Mouse (Mus musculus) Patski (cell line): ENCODE data around the gene Pex5l. TPM values are rescaled to one million over a fixed set of nuclear protein-coding genes. Genes with fewer than 3 reads are reported as not detected.

Experiments used
- ATAC-seq: fragments of 100-300 bp; one replicate; pipeline ENCODE4 v1.8.0; 2021
- CTCF ChIA-PET: fragments of 350-600 bp; sonication (Branson Sonifier 250); formaldehyde crosslinking; loops from one replicate; lab custom pipeline; 2022; ENCODE audit warnings: inconsistent platforms; lab: Charles Lee
- POLR2A ChIA-PET: fragments of 350-600 bp; sonication (Branson Sonifier 250); formaldehyde crosslinking; loops from one replicate; lab custom pipeline; 2022; ENCODE audit warnings: antibody characterized with exemption, inconsistent platforms; lab: Charles Lee
- DNase-seq: peaks from one replicate; pipeline ENCODE4 v3.0.0-alpha.2; 2011; ENCODE audit warnings: low read depth, low spot score
- H3K27me3 ChIP-seq: fragments of 371-371 bp; one replicate; pipeline ENCODE4 v1.5.1; 2021
- CTCF ChIP-seq: fragments of 100-300 bp; IDR thresholded peaks from one replicate; pipeline ENCODE4 v1.5.1; 2021
- in situ Hi-C: fragments of 300-500 bp; cut with MboI; formaldehyde crosslinking; loops from 3 replicates; pipeline ENCODE4 v1.11.1; 2018; ENCODE audit warnings: low pct_unique_long_range_greater_than_20kb, mixed read lengths
- polyA plus RNA-seq: library from polyadenylated mRNA; unstranded; gene quantifications from one replicate; pipeline ENCODE4 v1.2.3, GENCODE M21; 2021

The Pex5l gene
- polyA plus RNA-seq, 1 experiment from 2014 or later = not detected

GRCm38 (mm10) chr3:33001769-33002168, 141.3 kb downstream of the Pex5l start:
- POLR2A ChIA-PET = no interaction called here
- in situ Hi-C loops = no loop called here
- CTCF ChIA-PET = interaction anchor here (1.5 kb wide), 1 partner anchor 40 kb away, joined by 4 read pairs; no protein-coding TSS in a partner anchor
- no peak for TF ChIP-seq CTCF
- peaks cover 19% of the 10 kb centered on the region for H3K27me3 ChIP-seq
- ATAC-seq (no peak), DNase-seq (no peak)

DNA sequence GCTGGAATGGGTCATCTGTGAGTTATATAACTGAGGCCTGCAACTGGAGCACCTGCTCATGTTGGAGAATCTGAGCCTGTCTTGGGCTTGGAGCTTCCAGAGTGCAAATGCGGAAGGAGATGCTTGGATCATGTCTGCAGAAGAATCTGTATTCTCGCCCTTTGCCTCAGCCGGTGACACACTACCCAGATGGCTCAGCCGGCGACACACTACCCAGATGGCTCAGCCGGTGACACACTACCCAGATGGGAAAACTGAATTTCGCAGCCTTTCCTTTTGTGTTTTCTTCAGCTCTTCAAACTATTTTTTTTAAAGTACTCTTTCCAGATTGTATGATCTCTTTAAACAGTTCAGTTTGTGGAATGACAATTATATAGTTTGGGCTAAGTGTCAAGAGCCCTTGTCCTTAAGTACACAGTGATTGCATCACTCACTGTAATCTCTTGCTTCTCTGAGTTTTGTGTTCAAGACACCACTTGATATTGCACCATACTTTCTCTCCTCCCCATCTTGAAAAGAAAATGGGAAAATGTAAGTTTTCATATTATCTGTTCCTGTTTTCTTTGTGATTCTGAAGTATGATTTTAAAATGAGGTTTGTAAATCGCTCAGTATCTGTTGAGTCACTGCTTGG, 142.5 kb downstream of the Pex5l start:
- in situ Hi-C loops = no loop called here
- DNase-seq (no peak), ATAC-seq (no peak)
- H3K27me3 ChIP-seq = peaks cover 17% of the 10 kb centered on the region
- TF ChIP-seq CTCF = no peak
- ChIA-PET CTCF (interaction anchor here (1.5 kb wide), 1 partner anchor 38 kb away, joined by 4 read pairs; no protein-coding TSS in a partner anchor), POLR2A (interaction anchor here (0.6 kb wide), 1 partner anchor 85 kb away, joined by 3 read pairs; no protein-coding TSS in a partner anchor)

GRCm38 (mm10) chr3:32991713-32992575, 151.1 kb downstream of the Pex5l start:
- ATAC-seq = no peak
- in situ Hi-C loops = no loop called here
- ChIA-PET CTCF (interaction anchor here (1.4 kb wide), 1 partner anchor 15 kb away, joined by 3 read pairs; no protein-coding TSS in a partner anchor), POLR2A (no interaction called here)
- TF ChIP-seq CTCF = no peak
- DNase-seq = no peak
- H3K27me3 ChIP-seq = no peaks in the 10 kb centered on the region

DNA sequence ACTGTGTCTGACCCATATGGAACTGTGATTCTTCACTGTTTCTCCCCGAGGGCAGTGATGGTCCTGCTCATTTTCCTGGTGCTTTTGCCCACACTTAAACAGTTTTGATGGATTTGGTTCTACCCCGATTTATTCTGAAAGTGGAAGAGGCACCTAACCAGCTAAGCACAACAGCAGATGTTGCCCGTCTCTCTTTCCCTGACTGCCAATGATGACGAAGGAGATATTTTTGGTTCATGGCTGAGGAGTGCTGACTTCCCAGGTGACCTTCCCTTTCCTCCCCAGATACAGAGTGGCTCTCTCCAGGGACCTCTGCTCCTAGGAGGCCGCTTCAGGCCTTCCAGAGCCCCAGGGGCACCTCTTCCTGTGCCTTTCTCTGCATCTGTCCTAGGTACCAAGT, 155.2 kb downstream of the Pex5l start:
- no peak for TF ChIP-seq CTCF
- ATAC-seq (no peak), DNase-seq (no peak)
- CTCF ChIA-PET = no interaction called here
- in situ Hi-C loops = no loop called here
- no peaks in the 10 kb centered on the region for H3K27me3 ChIP-seq
- POLR2A ChIA-PET = no interaction called here

- ChIA-PET POLR2A (no interaction called here), CTCF (no interaction called here)
- no peak for TF ChIP-seq CTCF
- no peak for DNase-seq
- no peaks in the 10 kb centered on the region for H3K27me3 ChIP-seq
- ATAC-seq = no peak
- in situ Hi-C loops = no loop called here
Observed at GRCm38 (mm10) chr3:32985141-32985540, 157.9 kb downstream of the Pex5l start.

GRCm38 (mm10) chr3:32979981-32980380, 163.1 kb downstream of the Pex5l start:
- CTCF ChIA-PET = no interaction called here
- in situ Hi-C loops = no loop called here

DNA sequence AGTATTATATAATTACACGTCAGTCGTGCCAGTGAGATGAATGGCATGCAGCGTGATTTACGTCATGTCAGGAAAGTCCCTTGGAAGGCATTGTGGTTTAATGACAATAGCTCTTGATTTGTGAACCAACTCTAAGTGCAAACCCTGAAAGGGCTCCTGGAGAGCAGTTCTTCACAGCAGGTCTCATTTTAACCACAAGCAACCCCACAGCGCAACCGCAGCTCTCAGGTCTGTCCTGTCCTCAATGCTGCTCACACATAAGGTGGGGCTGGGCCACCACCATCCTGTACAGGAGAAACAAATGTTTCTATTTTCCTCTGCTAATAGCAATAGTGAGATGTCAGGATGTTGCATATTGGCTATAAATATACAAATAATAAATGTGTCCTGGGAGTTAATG, 163.8 kb downstream of the Pex5l start:
- POLR2A ChIA-PET = no interaction called here
- in situ Hi-C loops = no loop called here

More at GRCm38 (mm10) chr3:32979981-32980380, 163.1 kb downstream of the Pex5l start:
- ATAC-seq (no peak), DNase-seq (no peak)
- TF ChIP-seq CTCF = no peak
- no peaks in the 10 kb centered on the region for H3K27me3 ChIP-seq
- POLR2A ChIA-PET = no interaction called here

DNA sequence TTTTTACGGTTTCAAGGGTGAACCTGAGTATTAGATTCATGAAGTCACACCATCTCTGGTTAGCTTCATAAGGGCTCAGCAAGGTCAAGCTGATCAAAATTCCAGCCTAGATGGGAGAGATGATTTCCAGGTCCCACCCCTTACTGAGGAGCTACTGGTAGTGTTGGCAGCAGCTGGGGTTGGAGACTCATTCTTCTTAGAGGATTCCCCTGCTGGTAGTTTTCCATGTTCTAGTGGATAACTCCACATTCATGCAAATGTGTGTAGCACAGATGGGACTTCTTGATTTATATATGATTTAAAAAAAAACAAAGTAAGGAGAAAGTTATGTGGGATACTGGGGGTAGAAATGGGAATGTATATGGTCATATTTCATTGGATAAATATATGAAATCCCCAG, 172.8 kb downstream of the Pex5l start:
- H3K27me3 ChIP-seq = peaks cover 7% of the 10 kb centered on the region
- ATAC-seq (no peak), DNase-seq (no peak)
- ChIA-PET POLR2A (no interaction called here), CTCF (no interaction called here)
- in situ Hi-C loops = loop anchor here (25.0 kb wide), 1 partner anchor 817 kb away; the partner anchor contains the start of gene Ttc14
- TF ChIP-seq CTCF = no peak

More for the DNA sequence above, 163.8 kb downstream of the Pex5l start:
- DNase-seq (no peak), ATAC-seq (no peak)
- H3K27me3 ChIP-seq = no peaks in the 10 kb centered on the region
- CTCF ChIA-PET = no interaction called here
- no peak for TF ChIP-seq CTCF

- DNase-seq (no peak), ATAC-seq (no peak)
- in situ Hi-C loops = loop anchor here (25.0 kb wide), 1 partner anchor 818 kb away; the partner anchor contains the start of gene Ttc14
- ChIA-PET CTCF (interaction anchor here (1.5 kb wide), 1 partner anchor 9 kb away, joined by 3 read pairs; no protein-coding TSS in a partner anchor), POLR2A (interaction anchor here (0.6 kb wide), 1 partner anchor 77 kb away, joined by 4 read pairs; no protein-coding TSS in a partner anchor)
- TF ChIP-seq CTCF = no peak
- H3K27me3 ChIP-seq = peaks cover 7% of the 10 kb centered on the region
Observed at GRCm38 (mm10) chr3:32968671-32969425, 174.2 kb downstream of the Pex5l start.

GRCm38 (mm10) chr3:32965528-32965927, 177.5 kb downstream of the Pex5l start:
- no peak for DNase-seq
- CTCF ChIA-PET = interaction anchor here (1.6 kb wide), 1 partner anchor 39 kb away, joined by 4 read pairs; no protein-coding TSS in a partner anchor
- in situ Hi-C loops = loop anchor here (25.0 kb wide), 1 partner anchor 822 kb away; the partner anchor contains the start of gene Ttc14

More at GRCm38 (mm10) chr3:32965528-32965927, 177.5 kb downstream of the Pex5l start:
- POLR2A ChIA-PET = no interaction called here
- no peak for ATAC-seq
- peak; percentile 64 for TF ChIP-seq CTCF
- peaks cover 8% of the 10 kb centered on the region for H3K27me3 ChIP-seq
